Mouse (Mus musculus) limb, embryonic 11.5 days (tissue): Measurements from ENCODE around the gene Tango6. TPM values are rescaled to one million over a fixed set of nuclear protein-coding genes. Genes with fewer than 3 reads are reported as not detected.
A peak's percentile ranks its signal among the peaks of the same experiment; 100 is the strongest.

Experiments
- ATAC-seq: fragments of 200-750 bp; cut with Nextera tagmentation; 2 replicates; pipeline ENCODE4 v1.8.0; 2017; ENCODE audit warnings: low read depth; ENCODE audit not compliant: insufficient number of reproducible peaks, low FRiP score, low TSS enrichment
- DNase-seq: peaks from one replicate; pipeline ENCODE4 v3.0.0-alpha.2; 2015; ENCODE audit warnings: low spot score
- H3K27ac ChIP-seq: fragments of 300-500 bp; sonication (generic); replicated peaks from 2 replicates; pipeline ENCODE4 v1.5.1; 2014; ENCODE audit warnings: low read depth, mild to moderate bottlenecking, low read length
- H3K27me3 ChIP-seq: fragments of 300-500 bp; sonication (generic); 2 replicates; pipeline ENCODE4 v1.6.1; 2014; ENCODE audit warnings: mild to moderate bottlenecking, low read length, mixed read lengths; ENCODE audit not compliant: control insufficient read depth, insufficient read depth
- H3K36me3 ChIP-seq: fragments of 300-500 bp; sonication (generic); 2 replicates; pipeline ENCODE4 v1.6.1; 2014; ENCODE audit warnings: mild to moderate bottlenecking, low read length, moderate library complexity, mixed read lengths; ENCODE audit not compliant: control insufficient read depth, insufficient read depth
- H3K4me1 ChIP-seq: fragments of 300-500 bp; sonication (generic); 2 replicates; pipeline ENCODE4 v1.6.1; 2014; ENCODE audit warnings: low read length, mixed read lengths; ENCODE audit not compliant: control insufficient read depth, insufficient read depth
- H3K4me2 ChIP-seq: fragments of 300-500 bp; sonication (generic); 2 replicates; pipeline ENCODE4 v1.6.1; 2014; ENCODE audit warnings: low read depth, mild to moderate bottlenecking, moderate library complexity; ENCODE audit not compliant: severe bottlenecking
- H3K4me3 ChIP-seq: fragments of 300-500 bp; sonication (generic); 2 replicates; pipeline ENCODE4 v1.5.1; 2014; ENCODE audit warnings: low read depth, low read length
- H3K9ac ChIP-seq: fragments of 300-500 bp; sonication (generic); 2 replicates; pipeline ENCODE4 v1.6.1; 2014; ENCODE audit warnings: mild to moderate bottlenecking, low read length
- H3K9me3 ChIP-seq: fragments of 300-500 bp; sonication (generic); 2 replicates; pipeline ENCODE4 v1.6.1; 2016; ENCODE audit warnings: low read length; ENCODE audit not compliant: control insufficient read depth
- WGBS: fragments of 180-500 bp; shearing (Covaris S2); extraction: QIAGEN DNeasy Blood & Tissue Kit; methylation state at CpG from one replicate; pipeline ENCODE4 v1.1.7; 2014; 5-methylcytosine and 5-hydroxymethylcytosine counted together
- polyA plus RNA-seq: library from polyadenylated mRNA; unstranded; fragments of >200 nt; fragmentation: Nextera tagmentation; extraction: Ambion mirVana; gene quantifications from 2 replicates; pipeline ENCODE4 v1.2.1, GENCODE M21; 2014

Tango6 gene
- polyA plus RNA-seq, 1 experiment from 2014 or later: 10.0 TPM

DNA sequence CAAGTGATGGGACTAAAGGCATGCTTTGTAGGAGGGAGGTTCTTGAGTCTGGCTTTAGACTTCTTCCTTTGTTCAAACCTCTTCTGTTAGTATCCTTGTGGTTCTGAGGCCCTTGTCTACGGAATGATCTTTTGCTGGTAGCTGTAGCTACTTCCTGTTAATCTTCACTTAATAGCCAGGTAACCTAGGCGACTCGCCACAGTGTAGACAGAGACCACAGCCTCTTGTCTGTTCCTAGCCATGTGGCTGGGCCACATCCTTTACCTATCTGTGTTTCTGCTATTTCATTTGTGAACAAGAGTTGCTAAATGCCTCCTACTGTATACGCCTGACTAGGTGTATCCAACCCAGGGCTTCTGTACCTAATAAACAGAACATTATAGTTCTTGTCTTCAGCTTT lies 39.8 kb upstream of the Tango6 start:
- WGBS: 87% methylated on average over 4 of the region's 4 CpGs
- no peaks in the 10 kb centered on the region for H3K4me1 ChIP-seq
- H3K9me3 ChIP-seq: no peaks in the 10 kb centered on the region
- no peak overlapping the region for H3K9ac ChIP-seq
- H3K27me3 ChIP-seq: no peaks in the 10 kb centered on the region
- no peak overlapping the region for H3K27ac ChIP-seq
- no peaks in the 10 kb centered on the region for H3K36me3 ChIP-seq
- no peak overlapping the region for H3K4me2 ChIP-seq
- no peak overlapping the region for H3K4me3 ChIP-seq
- no peak for DNase-seq
- ATAC-seq: no peak

GRCm38 (mm10) chr8:106644957-106645356 lies 37.9 kb upstream of the Tango6 start:
- 80% methylated on average over 3 of the region's 3 CpGs for WGBS

GRCm38 (mm10) chr8:106646153-106646552 lies 36.7 kb upstream of the Tango6 start:
- WGBS: 93% methylated on average over 2 of the region's 2 CpGs
- Histone ChIP-seq H3K9me3 (no peaks in the 10 kb centered on the region), H3K9ac (no peak overlapping the region)

More at GRCm38 (mm10) chr8:106644957-106645356, 37.9 kb upstream of the Tango6 start:
- Histone ChIP-seq H3K36me3 (no peaks in the 10 kb centered on the region), H3K9ac (no peak overlapping the region), H3K4me1 (no peaks in the 10 kb centered on the region), H3K9me3 (no peaks in the 10 kb centered on the region), H3K4me2 (no peak overlapping the region), H3K27ac (no peak overlapping the region), H3K4me3 (no peak overlapping the region), H3K27me3 (no peaks in the 10 kb centered on the region)
- no peak for DNase-seq
- no peak for ATAC-seq

GRCm38 (mm10) chr8:106646731-106647130 lies 36.1 kb upstream of the Tango6 start:
- H3K4me2 ChIP-seq: no peak overlapping the region
- H3K4me3 ChIP-seq: no peak overlapping the region
- DNase-seq (no peak), ATAC-seq (no peak)
- H3K36me3 ChIP-seq: no peaks in the 10 kb centered on the region
- no peaks in the 10 kb centered on the region for H3K4me1 ChIP-seq
- H3K27me3 ChIP-seq: no peaks in the 10 kb centered on the region
- WGBS: 63% methylated on average over 5 of the region's 5 CpGs
- no peak overlapping the region for H3K27ac ChIP-seq
- no peaks in the 10 kb centered on the region for H3K9me3 ChIP-seq
- H3K9ac ChIP-seq: no peak overlapping the region

More at GRCm38 (mm10) chr8:106646153-106646552, 36.7 kb upstream of the Tango6 start:
- Histone ChIP-seq H3K27ac (no peak overlapping the region), H3K4me1 (no peaks in the 10 kb centered on the region), H3K4me2 (no peak overlapping the region), H3K4me3 (no peak overlapping the region), H3K27me3 (no peaks in the 10 kb centered on the region), H3K36me3 (no peaks in the 10 kb centered on the region)
- ATAC-seq: no peak
- DNase-seq: no peak

- H3K4me2 ChIP-seq: no peak overlapping the region
- peak; percentile 91 for DNase-seq
- H3K27me3 ChIP-seq: no peaks in the 10 kb centered on the region
- no peak for ATAC-seq
- H3K27ac ChIP-seq: no peak overlapping the region
- no peaks in the 10 kb centered on the region for H3K36me3 ChIP-seq
- 52% methylated on average over 2 of the region's 2 CpGs for WGBS
- no peak overlapping the region for H3K9ac ChIP-seq
- no peaks in the 10 kb centered on the region for H3K4me1 ChIP-seq
- H3K4me3 ChIP-seq: no peak overlapping the region
- no peaks in the 10 kb centered on the region for H3K9me3 ChIP-seq
Observed at GRCm38 (mm10) chr8:106647387-106647786, 35.5 kb upstream of the Tango6 start.

DNA sequence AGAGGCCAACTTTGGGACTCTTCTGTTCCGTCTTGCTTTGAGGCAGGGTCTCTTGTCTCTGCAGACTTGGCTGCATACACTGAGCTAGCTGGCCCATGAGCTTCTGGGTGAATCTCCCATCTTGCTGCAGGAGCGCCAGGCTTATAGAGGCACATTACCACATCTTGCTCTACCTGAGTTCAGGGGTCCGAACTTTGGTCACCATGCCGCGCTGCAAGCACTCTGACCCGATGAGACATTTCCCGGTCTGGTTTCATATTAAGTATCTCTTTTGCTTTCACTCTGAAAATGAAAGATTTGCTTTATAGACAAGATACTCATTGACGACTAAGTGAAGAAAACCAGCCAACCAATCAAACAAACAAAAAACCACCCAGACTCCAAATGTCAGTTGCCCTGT lies 34.4 kb upstream of the Tango6 start:
- no peak for DNase-seq
- no peaks in the 10 kb centered on the region for H3K9me3 ChIP-seq
- H3K36me3 ChIP-seq: no peaks in the 10 kb centered on the region
- no peak overlapping the region for H3K9ac ChIP-seq
- no peak for ATAC-seq
- H3K27me3 ChIP-seq: no peaks in the 10 kb centered on the region
- H3K4me2 ChIP-seq: no peak overlapping the region
- WGBS: 95% methylated on average over 8 of the region's 8 CpGs
- no peak overlapping the region for H3K27ac ChIP-seq
- H3K4me3 ChIP-seq: no peak overlapping the region
- H3K4me1 ChIP-seq: no peaks in the 10 kb centered on the region

GRCm38 (mm10) chr8:106651994-106652393 lies 30.9 kb upstream of the Tango6 start:
- H3K4me2 ChIP-seq: no peak overlapping the region
- DNase-seq: no peak
- no peaks in the 10 kb centered on the region for H3K27me3 ChIP-seq
- no peak overlapping the region for H3K9ac ChIP-seq
- no peaks in the 10 kb centered on the region for H3K9me3 ChIP-seq
- no peak for ATAC-seq
- H3K36me3 ChIP-seq: no peaks in the 10 kb centered on the region
- H3K4me3 ChIP-seq: no peak overlapping the region
- no peak overlapping the region for H3K27ac ChIP-seq
- no peaks in the 10 kb centered on the region for H3K4me1 ChIP-seq
- WGBS: 91% methylated on average over 3 of the region's 3 CpGs

GRCm38 (mm10) chr8:106656046-106656445 lies 26.8 kb upstream of the Tango6 start:
- Histone ChIP-seq H3K9me3 (no peaks in the 10 kb centered on the region), H3K9ac (no peak overlapping the region), H3K27ac (no peak overlapping the region), H3K4me1 (no peaks in the 10 kb centered on the region), H3K4me3 (no peak overlapping the region), H3K4me2 (no peak overlapping the region), H3K27me3 (no peaks in the 10 kb centered on the region), H3K36me3 (no peaks in the 10 kb centered on the region)
- DNase-seq (no peak), ATAC-seq (no peak)

DNA sequence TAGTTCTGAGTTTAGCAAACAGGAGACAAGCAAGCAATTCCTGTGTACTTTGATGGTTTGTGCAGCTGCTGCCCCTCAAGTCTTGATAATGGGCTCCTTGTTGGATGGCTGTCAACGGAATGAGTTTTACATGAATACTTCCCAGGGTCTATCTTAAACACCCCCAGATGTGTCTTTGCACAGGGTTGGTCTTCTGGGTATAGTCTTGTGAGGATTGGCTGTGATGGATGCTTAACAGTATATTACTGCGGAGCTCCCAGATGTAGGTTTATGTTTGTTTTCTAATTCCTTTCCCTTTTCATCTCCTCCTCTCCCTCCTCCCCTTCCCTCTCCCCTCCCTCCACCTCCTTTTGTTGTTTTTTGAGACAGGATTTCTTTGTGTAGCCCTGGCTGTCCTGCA lies 10.1 kb upstream of the Tango6 start:
- Histone ChIP-seq H3K9me3 (no peaks in the 10 kb centered on the region), H3K27me3 (no peaks in the 10 kb centered on the region), H3K4me2 (no peak overlapping the region), H3K4me3 (no peak overlapping the region), H3K4me1 (no peaks in the 10 kb centered on the region), H3K9ac (no peak overlapping the region), H3K27ac (no peak overlapping the region), H3K36me3 (no peaks in the 10 kb centered on the region)
- ATAC-seq (no peak), DNase-seq (no peak)
- WGBS: 51% methylated on average over 2 of the region's 2 CpGs
